Mouse (Mus musculus): Measurements from ENCODE around the gene 5830411N06Rik.

DNA sequence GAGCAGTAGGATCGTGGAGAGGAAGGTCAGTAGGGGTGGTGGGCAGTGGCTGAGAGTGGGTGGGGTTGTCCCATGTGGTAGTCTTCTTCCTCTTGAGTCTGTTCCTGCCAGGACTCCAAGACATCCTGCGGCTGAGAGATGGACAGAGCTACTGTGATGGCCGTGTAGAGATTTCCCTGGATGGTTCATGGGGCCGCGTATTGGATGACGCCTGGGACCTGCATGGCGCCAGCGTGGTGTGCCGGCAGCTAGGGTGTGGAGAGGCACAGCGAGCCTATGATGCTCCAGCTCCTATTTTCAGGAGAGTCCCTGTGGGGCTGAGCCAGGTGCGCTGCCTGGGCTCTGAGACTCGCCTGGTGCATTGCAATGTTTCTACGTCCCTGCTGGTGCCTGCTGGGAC is 22.9 kb upstream of the 5830411N06Rik start:
- TF ChIP-seq CTCF (IDR thresholded peaks at IDR 0.05; ENCODE audit: low read depth) (no peak), EP300 (IDR thresholded peaks at IDR 0.05; ENCODE audit: low read depth) (no peak)
